Mouse (Mus musculus) forebrain, embryonic 10.5 days (tissue): ENCODE results near the gene Fbxl21. TPM values are rescaled to one million over a fixed set of nuclear protein-coding genes. Genes with fewer than 3 reads are reported as not detected.

Source experiments
- DNase-seq: peaks from one replicate; pipeline ENCODE4 v3.0.0-alpha.2; 2017; ENCODE audit warnings: low spot score; ENCODE audit errors: extremely low spot score
- H3K27ac ChIP-seq: fragments of 300-500 bp; sonication (generic); 2 replicates; pipeline ENCODE4 v1.5.1; 2016; ENCODE audit warnings: mild to moderate bottlenecking
- H3K27me3 ChIP-seq: fragments of 300-500 bp; sonication (generic); 2 replicates; pipeline ENCODE4 v1.6.1; 2016; ENCODE audit warnings: mild to moderate bottlenecking; ENCODE audit not compliant: poor library complexity, severe bottlenecking
- H3K36me3 ChIP-seq: fragments of 300-500 bp; sonication (generic); replicated peaks from 2 replicates; pipeline ENCODE4 v1.6.1; 2016; ENCODE audit warnings: mild to moderate bottlenecking, moderate library complexity
- H3K4me1 ChIP-seq: fragments of 300-500 bp; sonication (generic); 2 replicates; pipeline ENCODE4 v1.6.1; 2016
- H3K4me3 ChIP-seq: fragments of 300-500 bp; sonication (generic); 2 replicates; pipeline ENCODE4 v1.5.1; 2016; ENCODE audit warnings: mild to moderate bottlenecking, moderate library complexity
- H3K9me3 ChIP-seq: fragments of 300-500 bp; sonication (generic); 2 replicates; pipeline ENCODE4 v1.6.1; 2016; ENCODE audit warnings: mild to moderate bottlenecking, moderate library complexity
- WGBS: fragments of 180-500 bp; shearing (Covaris S2); methylation state at CpG from one replicate; pipeline ENCODE4 v1.1.7; 2016; 5-methylcytosine and 5-hydroxymethylcytosine counted together
- polyA plus RNA-seq: library from polyadenylated mRNA; unstranded; fragments of >200 nt; fragmentation: Nextera tagmentation; extraction: Ambion mirVana; gene quantifications from 2 replicates; pipeline ENCODE4 v1.2.1, GENCODE M21; 2016

The Fbxl21 gene
- polyA plus RNA-seq, 1 experiment from 2014 or later, result 1.3 TPM

- DNase-seq, result peak; percentile 8
- no peaks in the 10 kb centered on the region for H3K36me3 ChIP-seq
- peaks cover 14% of the 10 kb centered on the region; the same call in 1 of the 2 replicates for H3K9me3 ChIP-seq
- H3K4me3 ChIP-seq, result no peak overlapping the region
- no peak overlapping the region for H3K27ac ChIP-seq
- H3K27me3 ChIP-seq, result no peaks in the 10 kb centered on the region
- no peaks in the 10 kb centered on the region for H3K4me1 ChIP-seq
- WGBS, result 89% methylated on average over 12 of the region's 12 CpGs
Measured at GRCm38 (mm10) chr13:56537026-56537425, 14.8 kb downstream of the Fbxl21 start.

- Histone ChIP-seq H3K9me3 (peaks cover 4% of the 10 kb centered on the region; the same call in 1 of the 2 replicates), H3K36me3 (no peaks in the 10 kb centered on the region), H3K4me1 (peaks cover 5% of the 10 kb centered on the region), H3K4me3 (no peak overlapping the region), H3K27ac (no peak overlapping the region), H3K27me3 (no peaks in the 10 kb centered on the region)
- DNase-seq, result no peak
- WGBS, result 93% methylated on average over 4 of the region's 4 CpGs
Measured at GRCm38 (mm10) chr13:56539846-56540245, 17.6 kb downstream of the Fbxl21 start.

- Histone ChIP-seq H3K4me3 (no peak overlapping the region), H3K4me1 (peaks cover 13% of the 10 kb centered on the region), H3K36me3 (no peaks in the 10 kb centered on the region), H3K27me3 (no peaks in the 10 kb centered on the region), H3K27ac (no peak overlapping the region), H3K9me3 (no peaks in the 10 kb centered on the region)
- 77% methylated on average over 9 of the region's 9 CpGs for WGBS
- DNase-seq, result no peak
Measured at GRCm38 (mm10) chr13:56543805-56544204, 21.5 kb downstream of the Fbxl21 start.

GRCm38 (mm10) chr13:56544956-56545355, 22.7 kb downstream of the Fbxl21 start:
- Histone ChIP-seq H3K27me3 (no peaks in the 10 kb centered on the region), H3K9me3 (no peaks in the 10 kb centered on the region), H3K36me3 (no peaks in the 10 kb centered on the region), H3K27ac (no peak overlapping the region), H3K4me1 (peaks cover 13% of the 10 kb centered on the region), H3K4me3 (no peak overlapping the region)
- no peak for DNase-seq
- WGBS, result 67% methylated on average over 3 of the region's 3 CpGs

GRCm38 (mm10) chr13:56548401-56548800, 26.1 kb downstream of the Fbxl21 start, which contains the start of gene Lect2:
Gene Lect2, minus strand, starts transcription at chr13:56548502.
- no peak for DNase-seq
- WGBS, result 88% methylated on average over 9 of the region's 9 CpGs
- no peak within 1 kb of the TSS for H3K4me3 ChIP-seq
- no peaks in the 10 kb centered on the region for H3K9me3 ChIP-seq
- no peaks in the 10 kb centered on the region for H3K27me3 ChIP-seq
- peaks cover 13% of the 10 kb centered on the region for H3K4me1 ChIP-seq
- no peaks in the 10 kb centered on the region for H3K36me3 ChIP-seq
- H3K27ac ChIP-seq, result no peak within 1 kb of the TSS

- Histone ChIP-seq H3K4me1 (peaks cover 19% of the 10 kb centered on the region), H3K27me3 (no peaks in the 10 kb centered on the region), H3K9me3 (no peaks in the 10 kb centered on the region), H3K36me3 (no peaks in the 10 kb centered on the region), H3K4me3 (no peak overlapping the region), H3K27ac (no peak overlapping the region)
- DNase-seq, result no peak
- 80% methylated on average over 4 of the region's 4 CpGs for WGBS
Measured at GRCm38 (mm10) chr13:56549364-56549763, 27.1 kb downstream of the Fbxl21 start.

- no peak for DNase-seq
Measured at GRCm38 (mm10) chr13:56550574-56550973, 28.3 kb downstream of the Fbxl21 start.

GRCm38 (mm10) chr13:56551661-56552060, 29.4 kb downstream of the Fbxl21 start:
- Histone ChIP-seq H3K27me3 (no peaks in the 10 kb centered on the region), H3K4me1 (peaks cover 13% of the 10 kb centered on the region), H3K4me3 (no peak overlapping the region), H3K9me3 (no peaks in the 10 kb centered on the region), H3K27ac (no peak overlapping the region), H3K36me3 (no peaks in the 10 kb centered on the region)
- no peak for DNase-seq
- 91% methylated on average over 6 of the region's 6 CpGs for WGBS

More at GRCm38 (mm10) chr13:56550574-56550973, 28.3 kb downstream of the Fbxl21 start:
- no peaks in the 10 kb centered on the region for H3K36me3 ChIP-seq
- H3K4me1 ChIP-seq, result peaks cover 13% of the 10 kb centered on the region
- no peaks in the 10 kb centered on the region for H3K27me3 ChIP-seq
- no peak overlapping the region for H3K4me3 ChIP-seq
- no peak overlapping the region for H3K27ac ChIP-seq
- 59% methylated on average over 1 of the region's 1 CpGs for whole genome bisulfite sequencing
- H3K9me3 ChIP-seq, result no peaks in the 10 kb centered on the region

GRCm38 (mm10) chr13:56553923-56554322, 31.7 kb downstream of the Fbxl21 start:
- no peak overlapping the region for H3K27ac ChIP-seq
- no peaks in the 10 kb centered on the region for H3K36me3 ChIP-seq
- no peak for DNase-seq
- WGBS, result 45% methylated on average over 2 of the region's 2 CpGs
- peaks cover 27% of the 10 kb centered on the region for H3K4me1 ChIP-seq
- H3K4me3 ChIP-seq, result no peak overlapping the region
- no peaks in the 10 kb centered on the region for H3K9me3 ChIP-seq
- no peaks in the 10 kb centered on the region for H3K27me3 ChIP-seq

- no peak overlapping the region for H3K4me3 ChIP-seq
- H3K27ac ChIP-seq, result no peak overlapping the region
- H3K9me3 ChIP-seq, result no peaks in the 10 kb centered on the region
- DNase-seq, result peak; percentile 63
- peaks cover 30% of the 10 kb centered on the region for H3K4me1 ChIP-seq
- H3K27me3 ChIP-seq, result no peaks in the 10 kb centered on the region
- WGBS, result 6% methylated on average over 2 of the region's 2 CpGs
- H3K36me3 ChIP-seq, result no peaks in the 10 kb centered on the region
Measured at GRCm38 (mm10) chr13:56554409-56554808, 32.1 kb downstream of the Fbxl21 start.

- DNase-seq, result no peak
- WGBS, result 12% methylated on average over 1 of the region's 1 CpGs
- Histone ChIP-seq H3K36me3 (no peaks in the 10 kb centered on the region), H3K27ac (no peak overlapping the region), H3K27me3 (no peaks in the 10 kb centered on the region), H3K9me3 (no peaks in the 10 kb centered on the region), H3K4me3 (no peak overlapping the region), H3K4me1 (peaks cover 30% of the 10 kb centered on the region)
Measured at GRCm38 (mm10) chr13:56555957-56556356, 33.7 kb downstream of the Fbxl21 start.

GRCm38 (mm10) chr13:56556701-56557100, 34.4 kb downstream of the Fbxl21 start:
- Histone ChIP-seq H3K27ac (no peak overlapping the region), H3K27me3 (no peaks in the 10 kb centered on the region), H3K4me3 (no peak overlapping the region), H3K4me1 (peaks cover 33% of the 10 kb centered on the region), H3K9me3 (no peaks in the 10 kb centered on the region), H3K36me3 (no peaks in the 10 kb centered on the region)
- WGBS, result 89% methylated on average over 3 of the region's 3 CpGs
- DNase-seq, result no peak

- no peaks in the 10 kb centered on the region for H3K9me3 ChIP-seq
- WGBS, result 44% methylated on average over 3 of the region's 3 CpGs
- H3K4me1 ChIP-seq, result peaks cover 33% of the 10 kb centered on the region
- no peak for DNase-seq
- H3K36me3 ChIP-seq, result no peaks in the 10 kb centered on the region
- no peak overlapping the region for H3K27ac ChIP-seq
- no peak overlapping the region for H3K4me3 ChIP-seq
- H3K27me3 ChIP-seq, result no peaks in the 10 kb centered on the region
Measured at GRCm38 (mm10) chr13:56558811-56559210, 36.5 kb downstream of the Fbxl21 start.

GRCm38 (mm10) chr13:56559841-56560370, 37.6 kb downstream of the Fbxl21 start:
- H3K9me3 ChIP-seq, result no peaks in the 10 kb centered on the region
- DNase-seq, result no peak
- 83% methylated on average over 6 of the region's 6 CpGs for WGBS

More at GRCm38 (mm10) chr13:56559841-56560370, 37.6 kb downstream of the Fbxl21 start:
- H3K36me3 ChIP-seq, result no peaks in the 10 kb centered on the region
- H3K4me3 ChIP-seq, result no peak overlapping the region
- H3K27me3 ChIP-seq, result no peaks in the 10 kb centered on the region
- no peak overlapping the region for H3K27ac ChIP-seq
- peaks cover 22% of the 10 kb centered on the region for H3K4me1 ChIP-seq
